Mouse (Mus musculus) macrophage (primary cell): ENCODE measurements around the gene Cnpy2. TPM values are rescaled to one million over a fixed set of nuclear protein-coding genes. Genes with fewer than 3 reads are reported as not detected.
"Not testable (repeated sequence)": the region's sequence is repeated elsewhere in the genome, so short reads cannot be mapped to it uniquely, and the experiment has no call there.

Experiments
- H3K27ac ChIP-seq: fragments of 350-480 bp; formaldehyde crosslinking; 2 replicates; pipeline ENCODE4 v1.9.0; 2021
- H3K36me3 ChIP-seq: fragments of 350-480 bp; formaldehyde crosslinking; 2 replicates; pipeline ENCODE4 v1.9.0; 2021; ENCODE audit errors: inconsistent target
- H3K4me3 ChIP-seq: fragments of 350-480 bp; formaldehyde crosslinking; 2 replicates; pipeline ENCODE4 v1.9.0; 2021; ENCODE audit errors: inconsistent target
- H3K79me2 ChIP-seq: fragments of 350-480 bp; formaldehyde crosslinking; 2 replicates; pipeline ENCODE4 v1.9.0; 2021; ENCODE audit errors: inconsistent target
- WGBS: methylation state at CpG from one replicate; pipeline ENCODE4 v1.1.7; 2026; ENCODE audit warnings: inconsistent platforms; ENCODE audit not compliant: missing documents; 5-methylcytosine and 5-hydroxymethylcytosine counted together
- polyA plus RNA-seq: library from polyadenylated mRNA; stranded (reverse); fragments of 250-400 nt; gene quantifications from 3 replicates; pipeline ENCODE4 v1.2.4, GENCODE M21; 2018; ENCODE audit warnings: inconsistent platforms
- total RNA-seq, 78 experiments: library from RNA; depleted of rRNA; stranded (reverse); fragments of 250-400 nt; gene quantifications; 1 replicate in 9 of 78; 2 replicates in 24 of 78; 3 replicates in 43 of 78; 4 replicates in 2 of 78; pipeline ENCODE4 v1.2.4; 2018; ENCODE audit warnings: inconsistent platforms in 56 of 78

Gene Cnpy2
- 10 to 100 TPM in 15 of 26 experiments, 1 to 10 TPM in 11; 2.3 to 38.6 (median 13.5) TPM for total RNA-seq (2018; cell fraction: chromatin; rRNA removed)
- total RNA-seq (2018; cell fraction: cytosol; rRNA removed): 100 to 1,000 TPM in 13 of 26 experiments, 10 to 100 TPM in 13; 76.7 to 167 (median 98.7) TPM
- 10 to 100 TPM; 20.6 to 57.3 (median 34.6) TPM for total RNA-seq (2018; cell fraction: nucleus; rRNA removed)
- polyA plus RNA-seq: 83.6 to 112 TPM (median 85.3 TPM) in 3 replicates

DNA sequence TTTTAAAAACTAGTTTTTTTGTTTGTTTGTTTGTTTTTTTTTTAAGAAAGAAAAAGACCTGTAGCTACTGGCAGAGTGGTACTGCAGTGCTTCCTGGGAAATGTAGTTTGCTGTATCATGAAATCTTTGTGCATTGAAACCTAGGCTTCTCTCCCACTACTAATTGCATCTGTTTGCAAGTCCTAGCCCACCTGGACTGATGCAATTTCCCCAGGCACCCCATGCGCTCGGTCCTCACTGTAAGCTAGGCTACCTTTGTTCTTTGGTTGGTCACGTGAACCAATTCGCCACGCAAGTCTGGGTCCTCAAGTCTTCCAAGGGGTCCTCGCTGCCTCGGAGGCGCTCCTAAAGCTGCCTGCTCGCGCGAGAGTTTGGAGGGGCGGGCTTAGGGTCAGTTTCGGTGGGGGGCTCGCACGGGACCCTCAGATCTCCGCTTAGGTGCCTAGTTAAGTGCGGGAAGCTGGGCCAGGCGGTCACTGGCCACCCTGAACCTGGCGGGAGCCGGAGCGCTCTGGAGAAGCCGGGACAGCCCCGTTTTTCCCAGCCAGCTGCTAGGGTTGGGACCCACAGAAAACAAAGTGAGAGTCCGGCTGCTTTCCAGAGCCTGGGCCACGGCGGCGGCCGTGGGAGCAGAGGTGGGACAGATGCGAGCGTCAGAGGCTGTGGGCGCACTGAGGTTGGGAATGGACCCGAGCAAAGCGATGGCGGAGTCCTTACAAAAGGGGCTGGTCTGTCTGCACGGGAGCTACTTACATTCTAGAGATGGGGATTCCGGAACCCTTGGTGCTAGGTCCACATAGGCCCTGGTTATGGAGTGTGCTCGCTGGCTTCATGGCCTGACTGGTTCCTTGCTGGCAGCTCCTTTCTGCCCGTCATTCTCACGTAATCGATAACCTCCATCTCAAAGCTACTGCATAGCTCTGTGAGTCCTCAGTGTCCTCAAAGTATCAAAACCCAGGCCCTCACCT lies at the start of gene Cnpy2:
Gene Cnpy2 (plus strand): TSS at position 319 of the 968 bp plus-strand sequence.
- 0% methylated on average over 40 of the region's 40 CpGs for WGBS
- Histone ChIP-seq H3K79me2 (peaks cover 19% of the 10 kb centered on the region; the same call in 1 of the 2 replicates), H3K27ac (peak within 1 kb of the TSS; percentile 89), H3K36me3 (peaks cover 38% of the 10 kb centered on the region), H3K4me3 (peak within 1 kb of the TSS; percentile 90)

DNA sequence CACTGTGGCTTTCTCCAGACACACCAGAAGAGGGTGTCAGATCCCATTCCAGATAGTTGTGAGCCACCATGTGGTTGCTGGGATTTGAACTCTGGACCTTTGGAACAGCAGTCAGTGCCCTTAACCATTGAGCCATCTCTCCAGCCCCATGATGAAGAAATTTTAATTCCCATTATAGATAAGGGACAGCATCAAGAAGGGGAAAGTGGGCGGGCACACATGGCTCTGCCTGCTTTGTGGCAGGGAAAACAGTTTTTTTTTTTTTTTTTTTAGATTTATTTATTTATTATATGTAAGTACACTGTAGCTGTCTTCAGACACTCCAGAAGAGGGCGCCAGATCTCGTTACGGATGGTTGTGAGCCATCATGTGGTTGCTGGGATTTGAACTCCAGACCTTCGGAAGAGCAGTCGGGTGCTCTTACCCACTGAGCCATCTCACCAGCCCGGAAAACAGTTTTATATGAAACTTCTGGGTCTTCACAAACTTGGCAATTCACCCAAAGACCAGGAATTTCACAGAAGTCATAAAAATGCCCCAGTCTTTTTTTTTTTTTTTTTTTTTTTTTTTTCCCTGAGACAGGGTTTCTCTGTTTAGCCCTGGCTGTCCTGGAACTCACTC lies 49.3 kb upstream of the Cnpy2 start:
- 95% methylated on average over 4 of the region's 7 CpGs for WGBS
- Histone ChIP-seq H3K79me2 (peaks cover 76% of the 10 kb centered on the region), H3K4me3 (peak overlapping the region; percentile 95; the same call in 1 of the 2 replicates), H3K36me3 (peaks cover 46% of the 10 kb centered on the region)
- not testable (repeated sequence) for H3K27ac ChIP-seq

DNA sequence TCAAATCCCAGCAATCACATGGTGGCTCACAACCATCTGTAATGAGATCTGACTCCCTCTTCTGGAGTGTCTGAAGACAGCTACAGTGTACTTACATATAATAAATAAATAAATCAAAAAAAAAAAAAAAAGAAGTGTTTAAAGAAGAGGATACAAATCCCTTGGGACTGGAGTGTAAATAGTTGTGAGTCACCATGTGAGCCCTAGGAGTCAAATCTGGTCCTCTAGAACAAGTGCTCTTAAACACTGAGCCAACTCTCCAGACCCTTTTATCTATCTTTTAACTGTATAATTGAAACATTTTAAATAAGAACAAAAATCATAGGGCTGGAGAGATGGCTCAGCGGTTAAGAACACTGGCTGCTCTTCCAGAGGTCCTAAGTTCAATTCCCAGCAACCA lies 46.9 kb upstream of the Cnpy2 start:
- H3K27ac ChIP-seq, H3K4me3 ChIP-seq: not testable (repeated sequence)
- peaks cover 100% of the 10 kb centered on the region for H3K79me2 ChIP-seq
- WGBS: 91% methylated on average over 1 of the region's 1 CpGs
- peaks cover 69% of the 10 kb centered on the region for H3K36me3 ChIP-seq

DNA sequence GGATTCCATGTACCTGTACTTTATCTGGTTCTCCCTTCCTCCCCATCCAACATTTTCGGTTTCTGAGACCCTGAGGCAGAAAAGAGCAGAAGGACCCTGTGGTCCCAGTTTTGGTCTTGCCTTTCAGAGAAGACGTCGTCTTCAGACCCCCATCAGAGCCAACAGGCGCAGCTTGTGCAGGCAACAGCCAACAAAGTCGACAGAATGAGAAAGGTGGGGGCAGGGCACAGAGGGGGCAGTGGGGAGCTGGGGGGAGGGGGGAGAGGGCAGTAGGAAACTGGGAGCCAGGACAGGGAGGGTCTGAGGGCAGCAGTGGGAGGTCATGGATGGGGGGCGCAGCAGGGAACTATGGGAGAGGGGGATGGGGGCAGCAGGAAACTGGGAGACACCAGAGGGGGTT lies 44.1 kb upstream of the Cnpy2 start:
- peaks cover 93% of the 10 kb centered on the region for H3K36me3 ChIP-seq

DNA sequence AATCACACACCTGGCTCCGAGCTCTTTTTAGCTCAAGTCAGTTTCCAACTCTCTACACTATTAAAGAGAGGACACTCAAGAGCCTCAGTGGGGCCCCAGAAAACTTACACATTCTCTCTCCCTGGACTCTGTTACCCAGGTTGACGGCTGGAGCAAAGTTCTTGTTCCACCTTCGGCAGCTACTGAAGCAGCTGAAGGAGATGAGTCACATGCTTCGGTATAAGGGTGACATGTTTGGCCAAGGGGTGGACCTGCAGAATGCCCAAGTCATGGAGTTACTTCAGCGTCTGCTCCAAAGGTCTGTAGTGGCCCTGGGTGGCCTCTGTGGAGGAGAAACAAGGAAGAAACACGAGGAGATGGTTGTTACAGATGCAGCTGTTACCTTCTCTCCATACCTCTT lies 41.3 kb upstream of the Cnpy2 start:
- Histone ChIP-seq H3K79me2 (peaks cover 100% of the 10 kb centered on the region), H3K27ac (no peak overlapping the region), H3K36me3 (peaks cover 98% of the 10 kb centered on the region), H3K4me3 (no peak overlapping the region)
- whole genome bisulfite sequencing: 95% methylated on average over 6 of the region's 6 CpGs

More for the DNA sequence above, 44.1 kb upstream of the Cnpy2 start:
- Histone ChIP-seq H3K79me2 (peaks cover 100% of the 10 kb centered on the region), H3K4me3 (no peak overlapping the region), H3K27ac (no peak overlapping the region)
- WGBS: 90% methylated on average over 6 of the region's 6 CpGs

DNA sequence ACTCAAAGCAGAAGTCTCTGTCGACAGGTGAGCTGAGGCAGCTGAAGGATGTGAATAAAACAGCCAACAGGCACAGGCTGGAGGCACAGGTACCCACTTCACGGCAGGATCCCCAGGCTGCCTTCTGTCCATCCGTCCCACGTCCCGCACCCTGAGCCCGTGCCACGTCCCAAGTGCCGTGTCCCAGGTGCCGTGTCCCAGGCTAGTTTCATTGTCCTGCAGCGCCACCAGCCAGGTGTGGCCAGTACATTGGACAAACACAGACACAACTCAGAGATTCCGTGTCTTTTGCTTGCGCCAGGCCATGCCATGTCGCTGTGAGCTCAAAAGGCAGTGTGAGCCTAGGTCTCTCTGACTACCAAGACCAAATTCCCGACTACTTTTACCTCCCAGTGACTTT lies 40.6 kb upstream of the Cnpy2 start:
- peaks cover 98% of the 10 kb centered on the region for H3K36me3 ChIP-seq
- no peak overlapping the region for H3K27ac ChIP-seq
- WGBS: 95% methylated on average over 14 of the region's 14 CpGs
- H3K4me3 ChIP-seq: no peak overlapping the region
- H3K79me2 ChIP-seq: peaks cover 100% of the 10 kb centered on the region

DNA sequence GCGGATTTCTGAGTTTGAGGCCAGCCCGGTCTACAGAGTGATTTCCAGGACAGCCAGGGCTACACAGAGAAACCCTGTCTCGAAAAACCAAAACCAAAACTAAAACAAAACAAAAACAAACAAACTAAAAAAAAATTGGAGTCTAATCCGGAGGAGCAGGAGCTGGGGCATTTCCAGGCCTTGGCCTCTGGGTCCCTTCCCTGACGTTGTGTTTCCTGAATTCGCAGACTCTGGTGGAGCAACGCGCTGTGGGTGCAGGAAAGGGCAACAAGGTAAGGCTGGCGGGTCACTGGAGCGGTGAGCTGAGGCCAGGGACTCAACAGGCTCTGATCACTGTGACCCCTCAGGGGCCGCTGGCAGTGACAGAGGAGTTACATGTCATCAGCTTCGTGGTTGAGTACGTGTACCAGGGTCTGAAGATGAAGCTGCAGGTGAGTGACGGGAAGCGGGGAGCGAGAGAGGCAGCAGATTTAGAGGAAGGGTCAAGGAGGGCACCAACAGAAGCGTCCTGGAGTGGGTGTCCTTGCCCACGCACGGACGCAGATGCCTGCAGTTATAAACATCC lies 39.3 kb upstream of the Cnpy2 start:
- H3K79me2 ChIP-seq: peaks cover 99% of the 10 kb centered on the region; the same call in 1 of the 2 replicates
- no peak overlapping the region for H3K27ac ChIP-seq
- H3K36me3 ChIP-seq: peaks cover 98% of the 10 kb centered on the region
- no peak overlapping the region for H3K4me3 ChIP-seq
- WGBS: 97% methylated on average over 19 of the region's 20 CpGs

DNA sequence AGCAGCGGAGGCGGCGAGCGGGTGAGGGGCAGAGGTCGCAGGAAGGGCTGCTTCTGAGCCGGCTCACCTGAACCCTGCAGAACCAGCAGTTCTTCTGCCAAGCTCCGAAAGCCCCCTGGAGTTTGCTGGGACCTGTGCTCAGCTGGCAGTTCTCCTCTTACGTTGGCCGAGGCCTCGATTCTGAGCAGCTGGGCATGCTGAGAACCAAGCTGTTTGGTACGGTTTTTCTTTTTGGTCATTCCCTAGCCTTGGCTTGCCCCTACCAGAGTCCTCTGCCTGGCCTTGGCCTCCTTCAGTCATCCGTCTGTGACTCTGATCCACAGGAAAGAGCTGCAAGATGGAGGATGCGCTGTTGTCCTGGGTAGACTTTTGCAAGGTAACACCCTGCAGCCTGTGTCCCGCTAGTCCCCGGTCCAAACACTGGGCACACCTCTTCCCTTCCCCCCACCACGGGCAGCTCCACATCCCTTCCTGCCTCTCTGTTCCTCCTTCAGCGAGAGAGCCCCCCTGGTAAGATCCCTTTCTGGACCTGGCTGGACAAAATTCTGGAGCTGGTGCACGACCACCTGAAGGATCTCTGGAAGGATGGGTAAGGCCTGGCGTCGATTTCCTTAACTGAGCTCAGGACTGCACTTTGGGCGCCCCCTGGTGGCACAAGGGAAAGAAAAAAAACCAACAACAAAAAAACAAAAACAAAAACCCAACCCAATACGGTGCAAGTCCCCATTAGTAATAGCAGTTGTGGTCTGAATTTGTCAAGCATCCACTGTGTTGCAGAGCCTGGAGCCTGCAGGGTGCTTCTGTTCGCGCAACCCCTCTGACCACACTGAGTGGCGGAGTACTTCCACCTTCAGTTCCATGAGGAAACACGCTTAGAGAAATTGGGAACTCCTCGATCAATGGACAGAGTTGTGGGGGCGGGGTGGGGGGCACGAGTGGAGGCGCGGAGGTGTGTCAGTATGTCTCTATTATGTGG lies 38.4 kb upstream of the Cnpy2 start:
- Histone ChIP-seq H3K4me3 (no peak overlapping the region), H3K36me3 (peaks cover 98% of the 10 kb centered on the region)
- 77% methylated on average over 28 of the region's 31 CpGs for WGBS

DNA sequence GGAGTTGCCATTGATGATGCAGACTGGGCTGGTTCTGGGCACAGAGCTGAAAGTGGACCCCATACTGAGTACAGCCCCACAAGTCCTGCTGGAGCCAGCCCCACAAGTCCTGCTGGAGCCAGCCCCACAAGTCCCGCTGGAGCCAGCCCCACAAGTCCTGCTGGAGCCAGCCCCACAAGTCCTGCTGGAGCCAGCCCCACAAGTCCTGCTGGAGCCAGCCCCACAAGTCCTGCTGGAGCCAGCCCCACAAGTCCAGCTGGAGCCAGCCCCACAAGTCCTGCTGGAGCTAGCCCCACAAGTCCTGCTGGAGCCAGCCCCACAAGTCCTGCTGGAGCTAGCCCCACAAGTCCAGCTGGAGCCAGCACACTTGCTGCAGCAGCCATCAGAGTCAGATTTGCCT lies 31.7 kb upstream of the Cnpy2 start:
- Histone ChIP-seq H3K79me2 (peaks cover 29% of the 10 kb centered on the region; the same call in 1 of the 2 replicates), H3K36me3 (peaks cover 73% of the 10 kb centered on the region)
- 83% methylated on average over 1 of the region's 1 CpGs for WGBS
- not testable (repeated sequence) for H3K27ac ChIP-seq, H3K4me3 ChIP-seq

More for the DNA sequence above, 38.4 kb upstream of the Cnpy2 start:
- no peak overlapping the region for H3K27ac ChIP-seq
- H3K79me2 ChIP-seq: peaks cover 96% of the 10 kb centered on the region; the same call in 1 of the 2 replicates

DNA sequence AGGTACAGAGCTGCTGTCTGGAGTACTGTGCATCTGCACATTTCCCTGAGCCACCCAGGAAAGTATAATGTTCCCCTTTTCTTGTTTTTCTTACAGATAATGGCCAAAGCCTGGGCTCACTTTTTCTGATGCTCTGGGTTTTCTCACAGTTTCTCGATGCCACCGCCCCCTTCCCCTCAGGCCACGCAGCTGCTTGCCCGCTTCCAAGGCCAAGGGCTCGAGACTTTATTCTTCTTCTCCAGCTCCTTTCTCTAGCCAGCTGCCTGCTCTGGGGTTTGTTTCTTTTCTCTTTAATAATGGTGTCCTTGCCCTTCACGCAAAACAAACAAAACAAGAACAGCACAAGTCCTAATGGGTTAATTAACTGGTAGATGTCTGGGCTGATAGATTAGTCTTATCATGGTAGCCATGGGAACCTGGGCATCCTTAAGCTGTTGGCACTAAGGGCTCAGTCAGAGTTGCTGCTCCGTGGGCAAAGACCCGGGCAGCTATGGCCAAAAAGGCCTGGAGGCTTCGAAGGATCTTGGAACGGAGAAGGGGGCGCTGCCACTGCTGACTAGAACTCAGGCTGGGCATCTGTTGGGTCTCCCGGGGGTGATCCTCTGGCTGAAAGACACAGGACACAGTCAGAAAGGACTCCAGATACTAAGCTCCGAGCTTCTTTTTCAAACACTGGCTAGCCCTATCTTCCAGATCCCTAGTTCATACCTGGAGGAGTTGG lies 25.7 kb upstream of the Cnpy2 start:
- no peaks in the 10 kb centered on the region for H3K79me2 ChIP-seq
- WGBS: 94% methylated on average over 13 of the region's 13 CpGs
- no peak overlapping the region for H3K4me3 ChIP-seq
- peaks cover 15% of the 10 kb centered on the region for H3K36me3 ChIP-seq
- no peak overlapping the region for H3K27ac ChIP-seq

DNA sequence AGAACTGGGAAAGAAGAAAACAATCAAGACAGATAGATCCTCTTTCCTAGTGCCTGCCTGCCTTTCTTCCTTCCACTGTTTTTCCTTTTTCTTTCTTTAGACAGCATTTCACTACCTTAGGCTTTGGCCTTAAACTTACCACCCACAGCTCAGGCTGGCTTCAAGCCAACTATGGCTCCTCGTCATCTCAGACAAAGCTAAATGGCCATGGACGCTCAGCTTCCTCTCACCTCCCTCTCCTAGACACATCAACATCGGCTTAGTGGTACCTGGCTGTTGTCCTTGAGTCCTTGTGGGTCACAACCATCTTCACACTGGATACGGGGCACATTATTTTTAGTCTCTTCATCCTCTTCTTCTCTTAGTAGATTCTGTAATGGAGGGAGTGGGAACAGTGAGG lies 25.0 kb upstream of the Cnpy2 start:
- Histone ChIP-seq H3K36me3 (peaks cover 8% of the 10 kb centered on the region), H3K27ac (no peak overlapping the region), H3K79me2 (no peaks in the 10 kb centered on the region), H3K4me3 (no peak overlapping the region)
- 92% methylated on average over 4 of the region's 4 CpGs for WGBS

DNA sequence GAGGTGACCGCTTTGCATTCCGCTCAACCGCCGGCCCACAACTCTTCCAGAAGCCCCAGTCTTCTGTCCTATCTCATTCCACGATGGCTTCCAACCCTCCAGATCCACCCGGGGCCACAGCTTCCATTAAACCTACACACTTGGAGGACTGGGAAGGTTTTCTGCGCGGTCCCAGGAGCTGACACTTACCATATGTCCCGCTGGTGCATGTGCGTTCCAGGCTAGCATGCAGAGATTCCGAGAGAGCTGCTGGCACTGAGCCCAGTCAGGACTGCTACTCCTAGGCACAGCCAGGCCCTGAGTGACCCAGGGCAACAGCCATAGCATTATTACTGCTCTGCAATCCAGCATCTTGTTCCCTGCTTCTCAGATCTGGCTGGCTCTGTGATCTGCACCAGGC lies 24.6 kb upstream of the Cnpy2 start:
- 98% methylated on average over 10 of the region's 11 CpGs for WGBS
- Histone ChIP-seq H3K4me3 (no peak overlapping the region), H3K36me3 (peaks cover 4% of the 10 kb centered on the region), H3K79me2 (no peaks in the 10 kb centered on the region), H3K27ac (no peak overlapping the region)

DNA sequence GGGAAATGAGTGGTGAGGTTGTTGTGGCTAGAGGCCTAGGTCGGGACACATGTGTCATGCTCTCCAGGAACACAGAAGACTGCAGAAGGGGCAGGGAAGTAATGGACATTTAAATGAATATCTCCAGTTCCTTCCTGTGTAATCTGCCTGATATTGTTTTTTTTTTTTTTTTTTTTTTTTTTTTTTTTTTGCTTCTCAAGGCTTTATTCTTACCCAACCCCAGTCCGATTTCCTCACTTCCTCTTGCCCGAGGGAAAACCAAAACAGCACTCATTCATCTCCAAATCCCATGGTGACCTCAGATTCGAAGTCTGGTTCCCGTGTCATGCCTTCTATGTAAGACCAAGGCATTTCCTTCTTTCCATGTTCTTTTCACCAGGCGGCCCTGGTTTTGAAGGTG lies 24.0 kb upstream of the Cnpy2 start:
- Histone ChIP-seq H3K27ac (peak overlapping the region; percentile 37; the same call in 1 of the 2 replicates), H3K4me3 (no peak overlapping the region), H3K79me2 (no peaks in the 10 kb centered on the region), H3K36me3 (no peaks in the 10 kb centered on the region)
- 3% methylated on average over 6 of the region's 6 CpGs for WGBS
